Comparison of ENCODE assay signal across 9 mouse cellular contexts in the genomic region with DNA sequence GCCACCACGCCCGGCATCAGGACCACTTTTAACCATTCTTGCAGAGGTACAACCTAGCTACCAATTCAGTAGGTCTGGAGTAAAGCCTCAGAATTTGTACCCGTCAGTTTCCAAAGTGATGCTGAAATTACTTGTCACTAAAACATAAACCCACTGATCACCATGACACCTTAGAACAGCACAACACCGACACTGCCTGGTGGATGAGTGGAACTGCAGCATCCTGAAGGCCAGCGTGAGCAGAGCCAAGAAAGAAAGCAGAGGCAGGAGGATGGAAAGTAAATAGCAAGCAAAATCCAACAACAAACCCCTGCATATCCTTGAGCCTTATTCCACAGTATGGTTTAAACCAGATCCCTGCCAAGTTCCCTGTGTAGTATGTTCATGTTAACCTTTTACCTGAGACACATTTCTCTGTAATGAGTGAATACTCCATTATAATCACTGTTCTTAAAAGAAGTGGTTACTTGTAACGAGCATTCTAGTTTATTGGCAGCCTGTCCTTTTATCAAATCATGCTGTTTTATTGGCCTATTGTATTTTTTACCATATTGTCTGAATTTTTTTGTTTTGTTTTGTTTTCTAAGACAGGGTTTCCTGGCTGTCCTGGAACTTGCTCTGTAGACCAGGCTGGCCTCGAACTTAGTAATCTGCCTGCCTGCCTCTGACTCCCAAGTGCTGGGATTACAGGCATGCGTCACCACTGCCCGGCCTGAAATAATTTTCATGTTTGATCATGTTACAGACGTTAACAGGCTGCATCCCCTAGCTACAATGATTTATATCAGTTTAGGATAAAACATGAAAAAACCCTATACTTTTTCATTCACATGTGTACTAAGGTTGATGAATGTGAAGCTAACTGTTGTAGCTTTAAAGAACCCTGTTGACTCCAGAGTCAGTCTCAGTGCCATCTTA. TPM values are rescaled to one million over a fixed set of nuclear protein-coding genes. Genes with fewer than 3 reads are reported as not detected.
DNase-seq lines count a peak whose midpoint lies in the region; ATAC-seq and TF ChIP-seq lines count a peak whose summit lies in the region.
"Had no signal": no experiment of that assay in that cellular context is flagged by ENCODE, and none has a peak within 500 bp of the region (broad histone marks: within the 10 kb centered on the region; RNA-seq: fewer than 3 reads in every experiment).

No protein-coding gene starts in this region.

- H3K4me1 ChIP-seq in hindbrain, embryonic 11.5 days (replicated peaks; ENCODE audit: control insufficient read depth, insufficient read depth, low read length), result no peaks in the 10 kb centered on the region
- H3K4me1 ChIP-seq in hindbrain, embryonic 16.5 days (ENCODE audit: control insufficient read depth, insufficient read depth, low read depth, low read length), result no peaks in the 10 kb centered on the region
- peaks cover 0 to 4% of the 10 kb centered on the region in 2 experiments; a peak in 1 of 4 replicates for H3K4me1 ChIP-seq in ES-E14 (ENCODE audit: control insufficient read depth in 2 of 2, insufficient read depth in 2 of 2, low read length in 2 of 2, poor library complexity in 1 of 2)
- H3K4me1 ChIP-seq in cerebellum, adult 2 months (ENCODE audit: control insufficient read depth, insufficient read depth, low read length), result no peaks in the 10 kb centered on the region
- no peaks in the 10 kb centered on the region for H3K4me1 ChIP-seq in liver, embryonic 11.5 days (replicated peaks; ENCODE audit: control insufficient read depth, insufficient read depth, low read length)
- H3K4me1 ChIP-seq: embryonic facial prominence, embryonic 15.5 days had no signal

- DNase-seq in hindbrain, embryonic 11.5 days (ENCODE audit: low spot score), result no peak
- peak; percentile 43 for DNase-seq in ES-E14 (ENCODE audit: low read depth, low spot score)
- peak in 1 of 2 experiments; percentile 15 for DNase-seq in cerebellum, adult 2 months
- peak; percentile 23 to 61 for DNase-seq in heart, postnatal 10 days
- DNase-seq in liver, embryonic 11.5 days (ENCODE audit: low spot score), result no peak
- DNase-seq in retina, embryonic 14.5 days (ENCODE audit: low spot score), result peak; percentile 54
- DNase-seq in urinary bladder, postnatal 36 days (ENCODE audit: low spot score in 2 of 2), result no peak

- intact Hi-C loops in heart, postnatal 10 days (cut with DNase I), result no loop called here

- peak; percentile 58; the same call in 1 of the 2 replicates for ATAC-seq in hindbrain, embryonic 11.5 days (ENCODE audit: low FRiP score)
- no peak for ATAC-seq in hindbrain, embryonic 16.5 days
- peak; percentile 41; the same call in 1 of the 2 replicates for ATAC-seq in liver, embryonic 11.5 days (replicated peaks; ENCODE audit: low FRiP score)

- in situ Hi-C loops in ES-E14 (cut with MboI; ENCODE audit: low sequenced_read_pairs in 2 of 2, unreplicated experiment in 2 of 2), result loop anchor here in 1 of 2 experiments (10.0 kb wide), 1 partner anchor 597 kb away; no protein-coding TSS in a partner anchor

- WGBS in hindbrain, embryonic 11.5 days, result 76% methylated on average over 10 of the region's 10 CpGs
- WGBS in hindbrain, embryonic 16.5 days, result 73% methylated on average over 10 of the region's 10 CpGs
- 73% methylated on average over 10 of the region's 10 CpGs for WGBS in cerebellum, adult 2 months
- WGBS in liver, embryonic 11.5 days, result 74% methylated on average over 10 of the region's 10 CpGs

- TF ChIP-seq CTCF in cerebellum, adult 2 months (IDR thresholded peaks at IDR 0.05; ENCODE audit: borderline replicate concordance, insufficient read depth, low read depth, low read length), result peak; percentile 82

- no peak overlapping the region for H3K4me2 ChIP-seq in hindbrain, embryonic 11.5 days (replicated peaks; ENCODE audit: low read depth, low read length)
- no peak overlapping the region for H3K4me2 ChIP-seq in hindbrain, embryonic 16.5 days (ENCODE audit: low read length)
- H3K4me2 ChIP-seq in liver, embryonic 11.5 days, result no peak overlapping the region
- H3K4me2 ChIP-seq: embryonic facial prominence, embryonic 15.5 days had no signal

- H3K9me3 ChIP-seq in hindbrain, embryonic 11.5 days (ENCODE audit: control insufficient read depth, low read length), result no peaks in the 10 kb centered on the region
- no peaks in the 10 kb centered on the region for H3K9me3 ChIP-seq in hindbrain, embryonic 16.5 days (ENCODE audit: control insufficient read depth, low read length)
- no peaks in the 10 kb centered on the region for H3K9me3 ChIP-seq in ES-E14 (ENCODE audit: control insufficient read depth, insufficient read depth, low read depth, low read length)
- no peaks in the 10 kb centered on the region for H3K9me3 ChIP-seq in liver, embryonic 11.5 days (ENCODE audit: control insufficient read depth, low read length)
- H3K9me3 ChIP-seq: embryonic facial prominence, embryonic 15.5 days had no signal

- H3K27ac ChIP-seq in hindbrain, embryonic 11.5 days (ENCODE audit: low read depth, low read length), result no peak overlapping the region
- no peak overlapping the region for H3K27ac ChIP-seq in hindbrain, embryonic 16.5 days (ENCODE audit: low read depth, low read length)
- no peak overlapping the region for H3K27ac ChIP-seq in ES-E14 (ENCODE audit: insufficient read depth, low read depth, low read length, poor library complexity, severe bottlenecking)
- H3K27ac ChIP-seq in cerebellum, adult 2 months (ENCODE audit: insufficient read depth, low read length), result no peak overlapping the region
- no peak overlapping the region for H3K27ac ChIP-seq in liver, embryonic 11.5 days (ENCODE audit: low read depth, low read length)
- H3K27ac ChIP-seq: embryonic facial prominence, embryonic 15.5 days had no signal

- H3K4me3 ChIP-seq in hindbrain, embryonic 11.5 days (ENCODE audit: low read depth, low read length), result no peak overlapping the region
- no peak overlapping the region for H3K4me3 ChIP-seq in hindbrain, embryonic 16.5 days (ENCODE audit: low read length)
- no peak overlapping the region for H3K4me3 ChIP-seq in ES-E14 (ENCODE audit: insufficient read depth in 1 of 2, low read depth in 1 of 2, low read length in 2 of 2, poor library complexity in 1 of 2, severe bottlenecking in 1 of 2)
- no peak overlapping the region for H3K4me3 ChIP-seq in cerebellum, adult 2 months (replicated peaks; ENCODE audit: insufficient read depth, low read depth, low read length)
- no peak overlapping the region for H3K4me3 ChIP-seq in liver, embryonic 11.5 days (ENCODE audit: low read depth, low read length)
- H3K4me3 ChIP-seq: embryonic facial prominence, embryonic 15.5 days had no signal

- TF ChIP-seq POLR2A in cerebellum, adult 2 months (IDR thresholded peaks at IDR 0.05; ENCODE audit: borderline replicate concordance, insufficient read depth, low read length), result no peak

- H3K36me3 ChIP-seq in hindbrain, embryonic 11.5 days (ENCODE audit: control insufficient read depth, insufficient read depth, low read length), result peaks cover 2% of the 10 kb centered on the region
- H3K36me3 ChIP-seq in hindbrain, embryonic 16.5 days (ENCODE audit: control insufficient read depth, insufficient read depth, low read length), result peaks cover 6% of the 10 kb centered on the region; the same call in 1 of the 2 replicates
- H3K36me3 ChIP-seq in ES-E14 (ENCODE audit: control insufficient read depth, insufficient read depth, low read length, poor library complexity, severe bottlenecking), result peaks cover 7% of the 10 kb centered on the region
- peaks cover 14% of the 10 kb centered on the region for H3K36me3 ChIP-seq in liver, embryonic 11.5 days (ENCODE audit: control insufficient read depth, insufficient read depth, low read length)

- no peaks in the 10 kb centered on the region for H3K27me3 ChIP-seq in hindbrain, embryonic 11.5 days (ENCODE audit: control insufficient read depth, insufficient read depth, low read length)
- H3K27me3 ChIP-seq in hindbrain, embryonic 16.5 days (replicated peaks; ENCODE audit: control insufficient read depth, insufficient read depth, low read length), result no peaks in the 10 kb centered on the region
- no peaks in the 10 kb centered on the region for H3K27me3 ChIP-seq in cerebellum, adult 2 months (ENCODE audit: control insufficient read depth, insufficient read depth, low read length)
- H3K27me3 ChIP-seq in liver, embryonic 11.5 days (replicated peaks; ENCODE audit: control insufficient read depth, insufficient read depth, low read length), result no peaks in the 10 kb centered on the region
- H3K27me3 ChIP-seq: embryonic facial prominence, embryonic 15.5 days had no signal

- H3K9ac ChIP-seq in hindbrain, embryonic 11.5 days (ENCODE audit: low read depth, low read length), result no peak overlapping the region
- H3K9ac ChIP-seq in hindbrain, embryonic 16.5 days (ENCODE audit: low read depth, low read length), result no peak overlapping the region
- no peak overlapping the region for H3K9ac ChIP-seq in ES-E14 (ENCODE audit: insufficient read depth, low read depth, low read length, poor library complexity, severe bottlenecking)
- no peak overlapping the region for H3K9ac ChIP-seq in liver, embryonic 11.5 days (ENCODE audit: low read depth, low read length)
- H3K9ac ChIP-seq: embryonic facial prominence, embryonic 15.5 days had no signal

TF ChIP-seq in ES-E14, 5 proteins besides CTCF, POLR2A, EP300 and RAD21:
- TF ChIP-seq ZNF384 (IDR thresholded peaks at IDR 0.05; ENCODE audit: low read depth, low read length), result no peak
- TF ChIP-seq CHD2 (IDR thresholded peaks at IDR 0.05; ENCODE audit: low read depth, low read length), result no peak
- no peak for TF ChIP-seq ZC3H11A (IDR thresholded peaks at IDR 0.05; ENCODE audit: borderline replicate concordance, low read depth, low read length)
- TF ChIP-seq MAFK (IDR thresholded peaks at IDR 0.05; ENCODE audit: insufficient read depth, low read depth, low read length), result no peak
- no peak for TF ChIP-seq HCFC1 (IDR thresholded peaks at IDR 0.05; ENCODE audit: borderline replicate concordance, insufficient read depth, low read length)

RNA-seq across cellular contexts. Expression of a gene that starts 26.5 kb away (rescaled TPM):
- 0.33 and 0.40 TPM in 2 replicates for polyA plus RNA-seq in hindbrain, embryonic 11.5 days (2014; fragmentation: Nextera tagmentation; extraction: Ambion mirVana)
- 0.63 and 0.97 TPM in 2 replicates for polyA plus RNA-seq in hindbrain, embryonic 16.5 days (2015; fragmentation: Nextera tagmentation; extraction: Ambion mirVana)
- 2.3 and 3.1 TPM in 2 replicates for total RNA-seq in ES-E14 (2012; rRNA removed)
- 5.8 and 7.0 TPM in 2 replicates for polyA plus RNA-seq in cerebellum, adult 2 months (2012; rRNA removed)
- not detected for total RNA-seq in heart, postnatal 10 days (2021)
- polyA plus RNA-seq in liver, embryonic 11.5 days (2014; fragmentation: Nextera tagmentation; extraction: Ambion mirVana), result 0.38 and 0.56 TPM in 2 replicates

RNA-seq across cellular contexts. Expression of a gene that starts 36.0 kb away (rescaled TPM):
- polyA plus RNA-seq in hindbrain, embryonic 11.5 days (2014; fragmentation: Nextera tagmentation; extraction: Ambion mirVana), result 34.7 and 61.3 TPM in 2 replicates
- 17.0 and 22.2 TPM in 2 replicates for polyA plus RNA-seq in hindbrain, embryonic 16.5 days (2015; fragmentation: Nextera tagmentation; extraction: Ambion mirVana)
- total RNA-seq in ES-E14 (2012; rRNA removed), result 142 and 160 TPM in 2 replicates
- polyA plus RNA-seq in cerebellum, adult 2 months (2012; rRNA removed), result 57.5 and 63.0 TPM in 2 replicates
- 10 to 100 TPM; 79.7 to 88.1 TPM for total RNA-seq in heart, postnatal 10 days (2021)
- polyA plus RNA-seq in liver, embryonic 11.5 days (2014; fragmentation: Nextera tagmentation; extraction: Ambion mirVana), result 12.9 and 16.0 TPM in 2 replicates

Comparison
In these comparisons a context has a peak if more than half of its experiments do, and no peak if none do; other contexts are left out.
1. DNase-seq: peak in ES-E14 (single experiment), heart, postnatal 10 days (2 of 2) and retina, embryonic 14.5 days (single experiment); none in hindbrain, embryonic 11.5 days (single experiment), liver, embryonic 11.5 days (single experiment) and urinary bladder, postnatal 36 days (0 of 2).